Comparison of ENCODE assay signal across 9 mouse cellular contexts in genomic region chr3:37760866-37761265, GRCm38 (mm10). TPM values are rescaled to one million over a fixed set of nuclear protein-coding genes. Genes with fewer than 3 reads are reported as not detected.
DNase-seq lines count a peak whose midpoint lies in the region; ATAC-seq lines count a peak whose summit lies in the region.
"Had no signal": no experiment of that assay in that cellular context is flagged by ENCODE, and none has a peak within 500 bp of the region (broad histone marks: within the 10 kb centered on the region; RNA-seq: fewer than 3 reads in every experiment).

No protein-coding gene starts in this region.

- ATAC-seq in cerebellum, adult (ENCODE audit: insufficient number of reproducible peaks, low FRiP score, low TSS enrichment) = no peak

- peak; percentile 36 for DNase-seq in adrenal gland, postnatal 14 days
- no peak for DNase-seq in adrenal gland, adult 8-10 months
- DNase-seq in lung, adult 18-20 months = peak; percentile 17 to 52
- no peak for DNase-seq in lung, postnatal 25 days (ENCODE audit: low spot score)
- peak; percentile 67 for DNase-seq in induced T-regulatory cell, adult 2 months (ENCODE audit: low read depth)
- peak; percentile 26 to 36 for DNase-seq in thymus, postnatal 10 days (ENCODE audit: low spot score in 2 of 2)
- no peak for DNase-seq in left cerebral cortex, postnatal 14 days (ENCODE audit: low spot score in 2 of 2)
- DNase-seq: cerebellum, adult 9-11 months had no signal

- intact Hi-C loops in left cerebral cortex, postnatal 14 days (cut with DNase I) = no loop called here

RNA-seq across cellular contexts. Expression of gene Gm5148, which starts 36.6 kb away (rescaled TPM):
- total RNA-seq in adrenal gland, postnatal 14 days (2021) = 0.26 TPM in 1 of 2 replicates, not detected in the other
- 1 to 10 TPM in 2 of 4 experiments, under 1 TPM in 2; 0.12 to 9.2 (median 4.2) TPM for total RNA-seq in adrenal gland, adult 8-10 months (2022)
- total RNA-seq in left cerebral cortex, postnatal 14 days (2021) = 1 to 10 TPM; 2.1 to 2.6 TPM

Comparison
In these comparisons a context has a peak if more than half of its experiments do, and no peak if none do; other contexts are left out.
1. DNase-seq: peak in adrenal gland, postnatal 14 days (single experiment), lung, adult 18-20 months (2 of 2), induced T-regulatory cell, adult 2 months (single experiment) and thymus, postnatal 10 days (2 of 2); none in adrenal gland, adult 8-10 months (single experiment), lung, postnatal 25 days (single experiment) and left cerebral cortex, postnatal 14 days (0 of 2).